Mouse (Mus musculus): ENCODE measurements at regions not wholly inside any gene's neighbourhood (a gene's known extent, or its start where the extent isn't known, plus 50 kb on each side); places are given as distances from the start of the nearest gene placed in this dataset.

DNA sequence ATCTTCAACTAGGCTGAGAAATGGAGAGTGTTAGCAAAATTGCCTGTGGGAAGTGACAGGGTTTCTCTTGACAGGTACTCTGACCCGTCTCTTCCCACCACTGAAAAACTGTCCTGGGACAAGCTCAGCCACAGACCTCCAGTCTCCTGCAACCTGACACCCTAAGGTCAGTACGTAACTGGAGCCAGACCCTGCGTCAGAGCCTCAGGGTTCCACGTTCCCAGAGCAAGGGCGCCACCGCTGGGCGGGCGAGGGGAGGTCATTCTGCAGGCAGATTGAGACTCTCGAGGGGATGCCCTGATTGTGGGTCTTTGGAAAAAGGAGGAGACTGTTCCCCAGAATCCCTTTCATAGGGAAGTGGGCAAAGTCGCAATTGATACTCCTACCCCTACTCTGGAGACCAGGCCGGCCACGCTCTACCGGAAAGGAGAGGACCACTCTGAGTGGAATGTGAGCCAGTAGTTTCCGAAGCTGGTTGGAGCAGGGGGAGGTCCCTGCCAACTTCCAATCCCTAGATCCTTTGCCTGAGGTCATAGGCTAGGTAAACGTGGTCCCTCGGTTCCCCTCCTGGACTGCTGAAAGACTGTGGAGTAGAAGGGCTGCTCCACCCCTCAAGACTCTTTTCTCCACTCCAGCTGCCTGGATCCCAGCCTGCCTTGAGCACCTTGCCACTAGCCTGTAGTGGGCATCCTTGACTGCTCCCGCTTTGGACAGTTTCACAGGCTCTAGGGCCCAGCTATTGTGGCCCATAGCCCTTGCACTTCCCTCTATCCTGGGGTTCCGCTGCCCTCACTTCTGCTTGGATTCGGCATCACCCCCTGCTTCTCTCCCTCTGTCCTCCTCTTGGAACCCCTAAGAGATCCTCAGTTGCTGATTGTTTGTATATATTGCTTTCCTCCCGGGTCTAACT lies 61.0 kb upstream of the Lpcat1 start:
- TF ChIP-seq CTCF (IDR thresholded peaks at IDR 0.05; ENCODE audit: borderline replicate concordance, extremely low read depth, insufficient read depth, insufficient read length): peak; percentile 56
- no peak for TF ChIP-seq POLR2A (IDR thresholded peaks at IDR 0.05; ENCODE audit: borderline replicate concordance, extremely low read depth, insufficient read depth, insufficient read length, poor library complexity, severe bottlenecking)
